Mouse (Mus musculus): ENCODE data around the gene 2410137M14Rik. TPM values are rescaled to one million over a fixed set of nuclear protein-coding genes. Genes with fewer than 3 reads are reported as not detected.
A peak's percentile ranks its signal among the peaks of the same experiment; 100 is the strongest.
"Not testable (repeated sequence)": the region's sequence is repeated elsewhere in the genome, so short reads cannot be mapped to it uniquely, and the experiment has no call there.

The 2410137M14Rik gene
- polyA plus RNA-seq, 1 experiment = not detected

- peaks cover 9% of the 10 kb centered on the region for H3K4me1 ChIP-seq (ENCODE audit: control insufficient read depth, insufficient read depth, low read length)
- no peak overlapping the region for H3K4me3 ChIP-seq (ENCODE audit: insufficient read depth, low read length)
- H3K27ac ChIP-seq (ENCODE audit: insufficient read depth, low read depth, low read length) = no peak overlapping the region
- TF ChIP-seq CTCF (IDR thresholded peaks at IDR 0.05; ENCODE audit: low read depth, low read length) (no peak), POLR2A (IDR thresholded peaks at IDR 0.05; ENCODE audit: borderline replicate concordance, low read depth, low read length) (no peak)
These were observed 14.4 kb upstream of the 2410137M14Rik start for GRCm38 (mm10) chr17:36995448-36995847.

- Histone ChIP-seq H3K27ac (ENCODE audit: insufficient read depth, low read depth, low read length) (no peak overlapping the region), H3K4me3 (ENCODE audit: insufficient read depth, low read length) (no peak overlapping the region)
- TF ChIP-seq POLR2A (IDR thresholded peaks at IDR 0.05; ENCODE audit: borderline replicate concordance, low read depth, low read length) (no peak), CTCF (IDR thresholded peaks at IDR 0.05; ENCODE audit: low read depth, low read length) (no peak)
These were observed 13.5 kb upstream of the 2410137M14Rik start for GRCm38 (mm10) chr17:36994528-36994927.

DNA sequence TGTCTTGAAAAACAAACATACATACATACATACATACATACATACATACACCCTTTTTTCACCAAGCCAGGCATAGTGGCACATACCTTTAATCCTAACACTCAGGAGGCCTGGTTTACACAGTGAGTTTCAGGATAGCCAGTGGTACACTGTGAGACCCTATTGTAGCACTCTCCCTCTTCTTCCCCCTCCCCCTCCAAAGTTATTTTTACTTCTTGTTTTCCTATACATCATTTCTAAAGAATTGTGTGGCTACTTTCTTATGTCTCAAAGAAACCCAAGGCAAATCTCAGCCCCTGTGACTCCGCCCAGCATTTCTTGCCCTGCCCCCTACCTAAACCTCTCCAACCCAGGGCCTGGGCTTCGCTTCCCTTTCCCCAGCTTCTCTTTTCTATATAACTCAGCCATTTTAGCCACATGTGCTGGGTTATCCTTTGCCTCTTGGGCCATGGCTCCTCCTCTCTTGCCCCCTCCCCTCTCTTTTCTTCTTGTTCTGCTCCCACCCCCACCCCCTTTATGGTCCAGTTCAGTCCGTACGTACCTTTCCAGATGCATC is 12.8 kb upstream of the 2410137M14Rik start:
- no peak overlapping the region for H3K4me3 ChIP-seq (ENCODE audit: insufficient read depth, low read length)

More at GRCm38 (mm10) chr17:36994528-36994927, 13.5 kb upstream of the 2410137M14Rik start:
- peaks cover 9% of the 10 kb centered on the region for H3K4me1 ChIP-seq (ENCODE audit: control insufficient read depth, insufficient read depth, low read length)

GRCm38 (mm10) chr17:36992336-36993104 is 11.5 kb upstream of the 2410137M14Rik start:
- Histone ChIP-seq H3K4me1 (ENCODE audit: control insufficient read depth, insufficient read depth, low read length) (peaks cover 9% of the 10 kb centered on the region), H3K27ac (ENCODE audit: insufficient read depth, low read depth, low read length) (0 out of 2 replicates have a peak overlapping the region, but pooled peaks have one; percentile 37), H3K4me3 (ENCODE audit: insufficient read depth, low read length) (no peak overlapping the region)
- TF ChIP-seq CTCF (IDR thresholded peaks at IDR 0.05; ENCODE audit: low read depth, low read length) = no peak
- no peak for TF ChIP-seq POLR2A (IDR thresholded peaks at IDR 0.05; ENCODE audit: borderline replicate concordance, low read depth, low read length)

More for the DNA sequence above, 12.8 kb upstream of the 2410137M14Rik start:
- Histone ChIP-seq H3K27ac (ENCODE audit: insufficient read depth, low read depth, low read length) (no peak overlapping the region), H3K4me1 (ENCODE audit: control insufficient read depth, insufficient read depth, low read length) (peaks cover 9% of the 10 kb centered on the region)
- TF ChIP-seq CTCF (IDR thresholded peaks at IDR 0.05; ENCODE audit: low read depth, low read length) (no peak), POLR2A (IDR thresholded peaks at IDR 0.05; ENCODE audit: borderline replicate concordance, low read depth, low read length) (no peak)

DNA sequence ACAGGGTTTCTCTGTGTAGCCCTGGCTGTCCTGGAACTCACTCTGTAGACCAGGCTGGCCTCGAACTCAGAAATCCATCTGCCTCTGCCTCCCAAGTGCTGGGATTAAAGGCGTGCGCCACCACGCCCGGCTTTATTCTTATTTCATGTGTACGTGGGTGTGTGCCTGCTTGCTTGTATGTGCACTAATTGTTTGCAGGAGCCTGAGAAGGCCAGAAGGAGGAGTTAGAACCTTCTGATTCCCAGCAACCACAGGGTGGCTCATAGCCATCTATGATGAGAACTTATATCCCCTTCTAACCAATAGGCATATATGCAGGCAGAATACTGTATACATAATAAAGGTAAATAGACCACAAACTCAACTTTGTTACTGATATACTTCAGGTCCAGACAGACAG is 9.6 kb upstream of the 2410137M14Rik start:
- H3K4me3 ChIP-seq (ENCODE audit: insufficient read depth, low read length); H3K4me1 ChIP-seq (ENCODE audit: control insufficient read depth, insufficient read depth, low read length); H3K27ac ChIP-seq (ENCODE audit: insufficient read depth, low read depth, low read length): not testable (repeated sequence)

DNA sequence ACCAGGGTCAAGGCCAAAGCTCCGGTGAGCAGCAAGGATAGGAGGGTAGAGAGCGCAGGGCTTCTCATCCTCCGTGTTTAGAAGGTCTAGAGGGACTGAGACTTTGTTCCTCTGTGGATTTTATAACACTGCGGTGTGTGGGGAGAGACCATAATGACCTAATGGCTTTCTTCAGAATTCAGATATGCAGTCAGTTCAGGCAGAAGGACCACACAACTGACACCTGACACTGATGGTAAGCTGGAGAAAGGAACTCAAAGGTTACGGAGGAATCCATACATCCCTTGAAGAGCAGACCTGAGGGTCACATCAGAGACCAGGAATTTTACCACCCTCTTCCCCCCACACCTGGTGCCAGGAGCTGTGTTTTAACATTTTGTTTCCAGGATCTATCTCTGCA is 8.4 kb upstream of the 2410137M14Rik start, which contains the start of gene H2-M5:
Gene H2-M5, minus strand, starts transcription at position 101 of the 400 bp plus-strand sequence.
- no peak for TF ChIP-seq POLR2A (IDR thresholded peaks at IDR 0.05; ENCODE audit: borderline replicate concordance, low read depth, low read length)
- no peak for TF ChIP-seq CTCF (IDR thresholded peaks at IDR 0.05; ENCODE audit: low read depth, low read length)
- Histone ChIP-seq H3K27ac (ENCODE audit: insufficient read depth, low read depth, low read length) (no peak within 1 kb of the TSS), H3K4me3 (ENCODE audit: insufficient read depth, low read length) (no peak within 1 kb of the TSS), H3K4me1 (ENCODE audit: control insufficient read depth, insufficient read depth, low read length) (peaks cover 9% of the 10 kb centered on the region)

- H3K4me3 ChIP-seq (ENCODE audit: insufficient read depth, low read length) = no peak overlapping the region
- peaks cover 7% of the 10 kb centered on the region for H3K4me1 ChIP-seq (ENCODE audit: control insufficient read depth, insufficient read depth, low read length)
- no peak overlapping the region for H3K27ac ChIP-seq (ENCODE audit: insufficient read depth, low read depth, low read length)
- TF ChIP-seq CTCF (IDR thresholded peaks at IDR 0.05; ENCODE audit: low read depth, low read length) (no peak), POLR2A (IDR thresholded peaks at IDR 0.05; ENCODE audit: borderline replicate concordance, low read depth, low read length) (no peak)
These were observed 7.4 kb upstream of the 2410137M14Rik start for GRCm38 (mm10) chr17:36988475-36988874.

DNA sequence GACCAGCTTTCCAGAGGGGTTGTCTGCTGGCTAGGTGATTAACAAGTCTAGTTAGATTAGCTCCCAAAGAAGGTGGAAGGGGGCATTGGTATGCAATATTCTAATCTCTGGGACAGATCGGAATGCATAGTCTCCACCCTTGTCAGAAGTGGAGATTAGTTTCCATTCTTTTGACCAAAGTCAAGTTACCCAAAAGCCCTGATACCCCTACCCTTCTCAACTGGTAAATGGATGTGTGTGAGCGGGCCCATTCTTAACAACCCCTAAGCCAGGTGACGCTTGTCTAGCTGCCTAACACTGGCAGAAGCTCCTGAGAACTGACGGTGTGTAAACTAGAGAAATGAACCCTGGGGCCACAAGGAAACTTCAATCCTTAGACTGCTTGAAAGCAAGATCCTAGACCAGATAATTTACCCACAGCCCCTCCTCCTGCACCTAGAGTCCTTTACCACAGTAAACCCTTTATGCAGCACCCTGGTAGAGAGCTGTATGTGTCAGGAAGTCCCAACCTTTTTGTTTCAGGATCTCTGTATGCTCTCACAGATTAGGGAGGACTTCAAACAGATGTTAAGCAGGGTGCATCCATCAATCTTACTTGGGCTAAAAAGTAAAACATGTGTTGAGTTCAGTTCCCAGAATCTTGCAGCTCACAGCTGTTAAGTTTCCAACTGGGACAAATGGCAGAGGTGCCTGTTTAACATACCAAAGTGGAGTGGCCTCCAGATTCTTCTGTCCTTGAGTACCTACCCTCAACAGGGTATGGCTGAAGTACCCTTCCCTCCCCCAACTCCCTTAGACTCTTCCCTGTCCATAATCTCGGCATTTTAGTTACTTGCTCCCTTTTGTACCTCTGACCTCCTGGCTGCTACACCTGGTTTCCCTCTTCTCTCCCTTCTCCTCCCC is 1.5 kb upstream of the 2410137M14Rik start:
- Histone ChIP-seq H3K27ac (ENCODE audit: insufficient read depth, low read depth, low read length) (no peak overlapping the region), H3K4me1 (ENCODE audit: control insufficient read depth, insufficient read depth, low read length) (0 out of 2 replicates have a peak, but pooled peaks cover 2% of the 10 kb centered on the region), H3K4me3 (ENCODE audit: insufficient read depth, low read length) (no peak overlapping the region)
- TF ChIP-seq POLR2A (IDR thresholded peaks at IDR 0.05; ENCODE audit: borderline replicate concordance, low read depth, low read length) = no peak
- TF ChIP-seq CTCF (IDR thresholded peaks at IDR 0.05; ENCODE audit: low read depth, low read length) = no peak

DNA sequence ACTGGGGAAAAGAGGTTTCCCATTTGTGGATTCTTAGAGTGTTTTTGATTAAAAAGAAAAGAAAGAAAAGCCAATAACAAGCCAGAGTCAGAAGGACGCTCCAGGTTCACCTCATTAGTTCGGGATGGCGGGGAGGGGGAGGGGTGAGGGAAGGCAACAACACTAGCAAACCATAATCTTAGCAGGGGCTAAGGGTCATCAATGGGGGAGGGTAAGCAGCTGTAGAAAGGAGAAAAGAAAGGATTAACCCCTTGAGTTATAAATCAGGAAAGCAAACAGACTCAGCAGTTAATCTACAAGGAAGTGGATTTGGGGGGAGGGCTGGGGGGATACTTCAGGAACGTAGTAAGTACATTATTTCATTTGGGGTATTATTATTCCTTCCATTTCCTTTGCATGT is 808 bp upstream of the 2410137M14Rik start:
- H3K4me1 ChIP-seq (ENCODE audit: control insufficient read depth, insufficient read depth, low read length) = 0 out of 2 replicates have a peak, but pooled peaks cover 2% of the 10 kb centered on the region
- TF ChIP-seq POLR2A (IDR thresholded peaks at IDR 0.05; ENCODE audit: borderline replicate concordance, low read depth, low read length) (no peak), CTCF (IDR thresholded peaks at IDR 0.05; ENCODE audit: low read depth, low read length) (no peak)
- H3K4me3 ChIP-seq (ENCODE audit: insufficient read depth, low read length) = no peak overlapping the region
- H3K27ac ChIP-seq (ENCODE audit: insufficient read depth, low read depth, low read length) = no peak overlapping the region

Data from bone marrow macrophage, adult 2 months (primary cell).